Mouse (Mus musculus): ENCODE results near the gene Zc3h12b. TPM values are rescaled to one million over a fixed set of nuclear protein-coding genes. Genes with fewer than 3 reads are reported as not detected.

Gene Zc3h12b
- total and polyA plus RNA-seq, 2 experiments from 2014 or later: 4.6 to 7.9 TPM

GRCm38 (mm10) chrX:95963366-95963765 lies 251.9 kb downstream of the Zc3h12b start:
- no peak for DNase-seq (ENCODE audit: low spot score)
- Histone ChIP-seq H3K36me3 (ENCODE audit: insufficient read depth, low read length) (no peaks in the 10 kb centered on the region), H3K9me3 (ENCODE audit: low read length) (no peaks in the 10 kb centered on the region), H3K27me3 (ENCODE audit: insufficient read depth, low read length) (no peaks in the 10 kb centered on the region), H3K4me1 (ENCODE audit: insufficient read depth, low read length) (no peaks in the 10 kb centered on the region), H3K9ac (replicated peaks; ENCODE audit: low read length) (no peak overlapping the region), H3K4me2 (ENCODE audit: low read depth, low read length) (no peak overlapping the region), H3K27ac (no peak overlapping the region), H3K4me3 (ENCODE audit: low read length) (no peak overlapping the region)
- TF ChIP-seq CTCF (IDR thresholded peaks at IDR 0.05; ENCODE audit: low read depth): no peak
- WGBS: 85% methylated on average over 2 of the region's 2 CpGs
- no peak for ATAC-seq

- WGBS: 74% methylated on average over 6 of the region's 6 CpGs
- ATAC-seq: no peak
These were observed 253.6 kb downstream of the Zc3h12b start for GRCm38 (mm10) chrX:95965036-95965435.

GRCm38 (mm10) chrX:95967847-95968593 lies 256.5 kb downstream of the Zc3h12b start:
- no peaks in the 10 kb centered on the region for H3K36me3 ChIP-seq (ENCODE audit: insufficient read depth, low read length)
- peak overlapping the region; percentile 48 for H3K9ac ChIP-seq (replicated peaks; ENCODE audit: low read length)
- H3K4me2 ChIP-seq (ENCODE audit: low read depth, low read length): peak overlapping the region; percentile 57
- DNase-seq (ENCODE audit: low spot score) (peak; percentile 84), ATAC-seq (peak; percentile 89)
- WGBS: 34% methylated on average over 26 of the region's 28 CpGs
- no peaks in the 10 kb centered on the region for H3K27me3 ChIP-seq (ENCODE audit: insufficient read depth, low read length)
- no peaks in the 10 kb centered on the region for H3K9me3 ChIP-seq (ENCODE audit: low read length)
- H3K4me3 ChIP-seq (ENCODE audit: low read length): peak overlapping the region; percentile 34
- TF ChIP-seq CTCF (IDR thresholded peaks at IDR 0.05; ENCODE audit: low read depth): peak; percentile 36
- H3K4me1 ChIP-seq (ENCODE audit: insufficient read depth, low read length): no peaks in the 10 kb centered on the region
- peak overlapping the region; percentile 79 for H3K27ac ChIP-seq

More at GRCm38 (mm10) chrX:95965036-95965435, 253.6 kb downstream of the Zc3h12b start:
- Histone ChIP-seq H3K4me2 (ENCODE audit: low read depth, low read length) (no peak overlapping the region), H3K27me3 (ENCODE audit: insufficient read depth, low read length) (no peaks in the 10 kb centered on the region), H3K36me3 (ENCODE audit: insufficient read depth, low read length) (no peaks in the 10 kb centered on the region), H3K27ac (no peak overlapping the region), H3K9me3 (ENCODE audit: low read length) (no peaks in the 10 kb centered on the region), H3K9ac (replicated peaks; ENCODE audit: low read length) (no peak overlapping the region), H3K4me3 (ENCODE audit: low read length) (no peak overlapping the region), H3K4me1 (ENCODE audit: insufficient read depth, low read length) (no peaks in the 10 kb centered on the region)
- DNase-seq (ENCODE audit: low spot score): no peak
- TF ChIP-seq CTCF (IDR thresholded peaks at IDR 0.05; ENCODE audit: low read depth): no peak

- Histone ChIP-seq H3K27me3 (ENCODE audit: insufficient read depth, low read length) (no peaks in the 10 kb centered on the region), H3K36me3 (ENCODE audit: insufficient read depth, low read length) (no peaks in the 10 kb centered on the region), H3K4me3 (ENCODE audit: low read length) (peak overlapping the region; percentile 34), H3K9me3 (ENCODE audit: low read length) (no peaks in the 10 kb centered on the region), H3K27ac (peak overlapping the region; percentile 79), H3K9ac (replicated peaks; ENCODE audit: low read length) (peak overlapping the region; percentile 48; the same call in 1 of the 2 replicates), H3K4me1 (ENCODE audit: insufficient read depth, low read length) (no peaks in the 10 kb centered on the region), H3K4me2 (ENCODE audit: low read depth, low read length) (peak overlapping the region; percentile 57)
- TF ChIP-seq CTCF (IDR thresholded peaks at IDR 0.05; ENCODE audit: low read depth): no peak
- ATAC-seq (peak; percentile 94), DNase-seq (ENCODE audit: low spot score) (peak; percentile 88)
- 31% methylated on average over 6 of the region's 6 CpGs for WGBS
These were observed 257.1 kb downstream of the Zc3h12b start for GRCm38 (mm10) chrX:95968594-95968965.

GRCm38 (mm10) chrX:95969116-95969515 lies 257.6 kb downstream of the Zc3h12b start:
- Histone ChIP-seq H3K9ac (replicated peaks; ENCODE audit: low read length) (no peak overlapping the region), H3K27ac (no peak overlapping the region), H3K4me2 (ENCODE audit: low read depth, low read length) (no peak overlapping the region), H3K27me3 (ENCODE audit: insufficient read depth, low read length) (no peaks in the 10 kb centered on the region), H3K4me3 (ENCODE audit: low read length) (no peak overlapping the region), H3K9me3 (ENCODE audit: low read length) (no peaks in the 10 kb centered on the region), H3K36me3 (ENCODE audit: insufficient read depth, low read length) (no peaks in the 10 kb centered on the region), H3K4me1 (ENCODE audit: insufficient read depth, low read length) (no peaks in the 10 kb centered on the region)
- WGBS: 37% methylated on average over 6 of the region's 6 CpGs
- no peak for TF ChIP-seq CTCF (IDR thresholded peaks at IDR 0.05; ENCODE audit: low read depth)
- no peak for DNase-seq (ENCODE audit: low spot score)
- no peak for ATAC-seq

GRCm38 (mm10) chrX:95969936-95970335 lies 258.5 kb downstream of the Zc3h12b start:
- no peak overlapping the region for H3K9ac ChIP-seq (replicated peaks; ENCODE audit: low read length)
- H3K4me1 ChIP-seq (ENCODE audit: insufficient read depth, low read length): no peaks in the 10 kb centered on the region
- no peak for TF ChIP-seq CTCF (IDR thresholded peaks at IDR 0.05; ENCODE audit: low read depth)
- DNase-seq (ENCODE audit: low spot score) (no peak), ATAC-seq (no peak)
- no peak overlapping the region for H3K4me2 ChIP-seq (ENCODE audit: low read depth, low read length)
- no peaks in the 10 kb centered on the region for H3K36me3 ChIP-seq (ENCODE audit: insufficient read depth, low read length)
- H3K27ac ChIP-seq: no peak overlapping the region
- H3K9me3 ChIP-seq (ENCODE audit: low read length): no peaks in the 10 kb centered on the region
- H3K4me3 ChIP-seq (ENCODE audit: low read length): no peak overlapping the region
- WGBS: 78% methylated on average over 9 of the region's 9 CpGs
- H3K27me3 ChIP-seq (ENCODE audit: insufficient read depth, low read length): no peaks in the 10 kb centered on the region

Other genes with a start within 250 kb of the Zc3h12b start
- gene Asb12, start 153.7 kb upstream of the Zc3h12b start, total RNA-seq (2014; rRNA removed): 0.10 and 0.61 TPM in 2 replicates
- gene Asb12, start 153.7 kb upstream of the Zc3h12b start, polyA plus RNA-seq (2015; fragmentation: Nextera tagmentation; extraction: Ambion mirVana): not detected in 2 replicates
- not detected in 2 replicates for gene Pfn5, start 153.6 kb upstream of the Zc3h12b start, total RNA-seq (2014; rRNA removed)
- gene Pfn5, start 153.6 kb upstream of the Zc3h12b start, polyA plus RNA-seq (2015; fragmentation: Nextera tagmentation; extraction: Ambion mirVana): not detected in 2 replicates
- 27.0 and 28.4 TPM in 2 replicates for gene Zc4h2, start 53.2 kb upstream of the Zc3h12b start, total RNA-seq (2014; rRNA removed)
- gene Zc4h2, start 53.2 kb upstream of the Zc3h12b start, polyA plus RNA-seq (2015; fragmentation: Nextera tagmentation; extraction: Ambion mirVana): 40.7 and 44.4 TPM in 2 replicates
- 26.3 and 40.3 TPM in 2 replicates for gene Las1l, start 245.3 kb downstream of the Zc3h12b start, total RNA-seq (2014; rRNA removed)
- 71.5 and 77.3 TPM in 2 replicates for gene Las1l, start 245.3 kb downstream of the Zc3h12b start, polyA plus RNA-seq (2015; fragmentation: Nextera tagmentation; extraction: Ambion mirVana)